Mouse (Mus musculus): ENCODE results near the gene Acp4. TPM values are rescaled to one million over a fixed set of nuclear protein-coding genes. Genes with fewer than 3 reads are reported as not detected.
"Not testable (repeated sequence)": the region's sequence is repeated elsewhere in the genome, so short reads cannot be mapped to it uniquely, and the experiment has no call there.

Acp4 gene
- total RNA-seq (2015) (not detected in 2 replicates), total RNA-seq (2017) (0.04 TPM in 1 of 2 replicates, not detected in the other)

- no peak for ATAC-seq (replicated peaks; ENCODE audit: poor library complexity)
These were observed at the start of gene Acp4 for GRCm38 (mm10) chr7:44257278-44257677. Gene Acp4, minus strand, starts transcription at chr7:44257378.

- no peak for ATAC-seq (replicated peaks; ENCODE audit: poor library complexity)
These were observed 49.5 kb upstream of the Acp4 start, which contains the start of gene Clec11a for GRCm38 (mm10) chr7:44306516-44307240. Gene Clec11a, minus strand, starts transcription at chr7:44306902.

GRCm38 (mm10) chr7:44305686-44306085 is 48.5 kb upstream of the Acp4 start:
- no peak for ATAC-seq (replicated peaks; ENCODE audit: poor library complexity)

GRCm38 (mm10) chr7:44304775-44305641 is 47.8 kb upstream of the Acp4 start:
- peak; percentile 83 for ATAC-seq (replicated peaks; ENCODE audit: poor library complexity)

GRCm38 (mm10) chr7:44304463-44304774 is 47.2 kb upstream of the Acp4 start:
- ATAC-seq (replicated peaks; ENCODE audit: poor library complexity), result peak; percentile 5

- ATAC-seq (replicated peaks; ENCODE audit: poor library complexity), result no peak
These were observed 46.5 kb upstream of the Acp4 start for GRCm38 (mm10) chr7:44303346-44304340.

GRCm38 (mm10) chr7:44297501-44297900 is 40.3 kb upstream of the Acp4 start:
- not testable (repeated sequence) for ATAC-seq (replicated peaks; ENCODE audit: poor library complexity)

GRCm38 (mm10) chr7:44291418-44291817 is 34.2 kb upstream of the Acp4 start:
- ATAC-seq (replicated peaks; ENCODE audit: poor library complexity), result no peak

GRCm38 (mm10) chr7:44290986-44291385 is 33.8 kb upstream of the Acp4 start:
- no peak for ATAC-seq (replicated peaks; ENCODE audit: poor library complexity)

GRCm38 (mm10) chr7:44287760-44288159 is 30.6 kb upstream of the Acp4 start:
- ATAC-seq (replicated peaks; ENCODE audit: poor library complexity), result no peak

- no peak for ATAC-seq (replicated peaks; ENCODE audit: poor library complexity)
These were observed 24.4 kb upstream of the Acp4 start for GRCm38 (mm10) chr7:44281586-44281985.

GRCm38 (mm10) chr7:44280959-44281358 is 23.8 kb upstream of the Acp4 start:
- peak; percentile 89 for ATAC-seq (replicated peaks; ENCODE audit: poor library complexity)

GRCm38 (mm10) chr7:44277250-44277622 is 20.1 kb upstream of the Acp4 start:
- ATAC-seq (replicated peaks; ENCODE audit: poor library complexity), result peak; percentile 61

GRCm38 (mm10) chr7:44276461-44277249 is 19.5 kb upstream of the Acp4 start:
- no peak for ATAC-seq (replicated peaks; ENCODE audit: poor library complexity)

- no peak for ATAC-seq (replicated peaks; ENCODE audit: poor library complexity)
These were observed 18.4 kb upstream of the Acp4 start for GRCm38 (mm10) chr7:44275546-44275945.

- no peak for ATAC-seq (replicated peaks; ENCODE audit: poor library complexity)
These were observed 16.9 kb upstream of the Acp4 start for GRCm38 (mm10) chr7:44274096-44274495.

- no peak for ATAC-seq (replicated peaks; ENCODE audit: poor library complexity)
These were observed 16.3 kb upstream of the Acp4 start for GRCm38 (mm10) chr7:44273446-44273845.

GRCm38 (mm10) chr7:44272546-44272945 is 15.4 kb upstream of the Acp4 start:
- peak; percentile 57 for ATAC-seq (replicated peaks; ENCODE audit: poor library complexity)

- peak; percentile 44; the same call in 1 of the 2 replicates for ATAC-seq (replicated peaks; ENCODE audit: poor library complexity)
These were observed 14.1 kb upstream of the Acp4 start for GRCm38 (mm10) chr7:44271309-44271708.

GRCm38 (mm10) chr7:44269397-44269796 is 12.2 kb upstream of the Acp4 start:
- ATAC-seq (replicated peaks; ENCODE audit: poor library complexity), result peak; percentile 72

All from megakaryocyte progenitor cell, adult 5-6 weeks (primary cell).